Mouse (Mus musculus): ENCODE measurements at regions not wholly inside any gene's neighbourhood (a gene's known extent, or its start where the extent isn't known, plus 50 kb on each side); places are given as distances from the start of the nearest gene placed in this dataset.

DNA sequence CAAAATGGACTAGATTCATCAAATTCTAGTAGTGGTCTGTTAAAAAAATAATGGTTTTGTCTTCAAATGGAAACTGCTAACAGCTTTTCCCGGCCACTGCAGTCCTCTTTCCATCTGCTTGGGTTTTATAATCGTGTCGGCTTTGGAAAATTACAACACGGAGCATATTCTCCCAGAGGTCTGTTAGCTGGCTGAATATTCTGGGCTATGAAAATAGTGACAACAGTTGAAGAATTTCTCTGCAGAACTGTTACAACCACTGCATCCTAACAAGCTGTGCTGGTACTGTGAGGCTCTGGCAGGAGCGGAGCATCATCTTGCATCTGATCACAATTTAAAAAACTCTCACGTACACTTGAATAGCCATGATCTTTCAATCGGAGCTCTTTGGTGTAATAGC lies 98.0 kb upstream of the Bod1l start:
- TF ChIP-seq CTCF (IDR thresholded peaks at IDR 0.05; ENCODE audit: low read depth): no peak
- no peak for TF ChIP-seq EP300 (optimal IDR thresholded peaks at IDR 0.05)

All from stomach, postnatal 0 days (tissue).